Mouse (Mus musculus): ENCODE results near the gene Cnga4.

- TF ChIP-seq CTCF (IDR thresholded peaks at IDR 0.05; ENCODE audit: borderline replicate concordance, extremely low read depth, insufficient read depth, insufficient read length) (no peak), POLR2A (IDR thresholded peaks at IDR 0.05; ENCODE audit: borderline replicate concordance, extremely low read depth, insufficient read depth, insufficient read length, poor library complexity, severe bottlenecking) (no peak)
Observed at GRCm38 (mm10) chr7:105387696-105388095, 16.7 kb upstream of the Cnga4 start.

Measured in brain, embryonic 14.5 days (tissue).